Comparison of ENCODE assay signal across 7 mouse cellular contexts in genomic region chrX:71493279-71493656, GRCm38 (mm10). TPM values are rescaled to one million over a fixed set of nuclear protein-coding genes. Genes with fewer than 3 reads are reported as not detected.
A peak's percentile ranks its signal among the peaks of the same experiment; 100 is the strongest.
DNase-seq lines count a peak whose midpoint lies in the region; ATAC-seq lines count a peak whose summit lies in the region.

No protein-coding gene starts in this region.

- peak overlapping the region; percentile 58 for H3K9ac ChIP-seq in intestine, embryonic 14.5 days (ENCODE audit: low read length)

- intact Hi-C loops in left cerebral cortex, postnatal 14 days (cut with DNase I): loop anchor here (5.0 kb wide), 2 partner anchors 56 to 64 kb away; partner anchors contain the start of gene Hmgb3

- no peaks in the 10 kb centered on the region for H3K36me3 ChIP-seq in intestine, embryonic 14.5 days (ENCODE audit: control insufficient read depth, insufficient read depth, low read length)

- H3K4me3 ChIP-seq in intestine, embryonic 14.5 days (ENCODE audit: low read depth, low read length): peak overlapping the region; percentile 51

- H3K4me2 ChIP-seq in intestine, embryonic 14.5 days (ENCODE audit: low read length): peak overlapping the region; percentile 65

- no peaks in the 10 kb centered on the region for H3K27me3 ChIP-seq in intestine, embryonic 14.5 days (replicated peaks; ENCODE audit: control insufficient read depth, insufficient read depth, low read length)

- DNase-seq in T-cell, adult 2 months (ENCODE audit: low spot score): peak; percentile 1
- peak; percentile 42 to 52 for DNase-seq in cerebellum, postnatal 10 days
- DNase-seq in frontal cortex, postnatal 25 days (ENCODE audit: low spot score in 2 of 2): peak; percentile 12 to 14
- peak; percentile 69 for DNase-seq in intestine, embryonic 14.5 days (ENCODE audit: low spot score)
- peak; percentile 27 to 49 for DNase-seq in left cerebral cortex, postnatal 14 days (ENCODE audit: low spot score in 2 of 2)
- DNase-seq in skeletal muscle tissue, adult 2 months (ENCODE audit: low read depth, low spot score): peak; percentile 20

- H3K27ac ChIP-seq in intestine, embryonic 14.5 days (ENCODE audit: low read depth): peak overlapping the region; percentile 84

- ATAC-seq in intestine, embryonic 14.5 days (replicated peaks; ENCODE audit: low FRiP score, low TSS enrichment, low read depth): peak; percentile 53
- ATAC-seq in megakaryocyte, adult 5-6 weeks (ENCODE audit: poor library complexity, severe bottlenecking): peak; percentile 22; the same call in 1 of the 2 replicates

- 0 out of 2 replicates have a peak, but pooled peaks cover 4% of the 10 kb centered on the region for H3K4me1 ChIP-seq in intestine, embryonic 14.5 days (replicated peaks; ENCODE audit: control insufficient read depth, insufficient read depth, low read length)

- no peaks in the 10 kb centered on the region for H3K9me3 ChIP-seq in intestine, embryonic 14.5 days (ENCODE audit: control insufficient read depth, low read length)

- WGBS in intestine, embryonic 14.5 days: 19% methylated on average over 9 of the region's 9 CpGs

RNA-seq across cellular contexts. Expression of gene Cd99l2, which starts 0.6 kb away (rescaled TPM):
- polyA plus RNA-seq in intestine, embryonic 14.5 days (2014; fragmentation: Nextera tagmentation; extraction: Ambion mirVana): 19.7 and 20.9 TPM in 2 replicates
- 10 to 100 TPM; 76.1 to 79.3 TPM for total RNA-seq in left cerebral cortex, postnatal 14 days (2021)
- 5.1 TPM in 2 replicates for total RNA-seq in megakaryocyte, adult 5-6 weeks (2015)
- total RNA-seq in megakaryocyte, adult 5-6 weeks (2017): 9.9 and 11.6 TPM in 2 replicates

Comparison
In these comparisons a context has a peak if more than half of its experiments do, and no peak if none do; other contexts are left out.
1. Peak in every context shown above with its lines: DNase-seq, ATAC-seq, H3K4me3 ChIP-seq and H3K27ac ChIP-seq.
2. DNase-seq: peak in every context shown above with its lines; median percentile 69 in intestine, embryonic 14.5 days; 47 in cerebellum, postnatal 10 days; 38 in left cerebral cortex, postnatal 14 days; 20 in skeletal muscle tissue, adult 2 months; 13 in frontal cortex, postnatal 25 days; 1 in T-cell, adult 2 months.
3. RNA of gene Cd99l2, which starts 0.6 kb away (total RNA-seq): 76.1 to 79.3 TPM in left cerebral cortex, postnatal 14 days; 5.1 to 11.6 TPM in megakaryocyte, adult 5-6 weeks; every median in the first group is over 4 times any median in the second.